Mouse (Mus musculus): ENCODE measurements around the gene Olfr314.

GRCm38 (mm10) chr11:58787651-58788050 is 4.9 kb downstream of the Olfr314 start:
- no peak for TF ChIP-seq CTCF (IDR thresholded peaks at IDR 0.05; ENCODE audit: low read depth, low read length)
- no peak for TF ChIP-seq GATA1 (IDR thresholded peaks at IDR 0.05; ENCODE audit: borderline replicate concordance, low read length)
- TF ChIP-seq TAL1 (conservative IDR thresholded peaks at IDR 0.05; ENCODE audit: low read depth, low read length) = no peak
- TF ChIP-seq POLR2AphosphoS5 (IDR thresholded peaks at IDR 0.05; ENCODE audit: insufficient replicate concordance, low read depth, low read length) = no peak
- TF ChIP-seq GATA2 (IDR thresholded peaks at IDR 0.05; ENCODE audit: borderline replicate concordance, low read depth, low read length) = no peak

All from G1E (cell line).